Mouse (Mus musculus) stomach, postnatal 0 days (tissue): ENCODE results near the gene Kif1b. TPM values are rescaled to one million over a fixed set of nuclear protein-coding genes. Genes with fewer than 3 reads are reported as not detected.

Source experiments
- ATAC-seq: fragments of 200-750 bp; cut with Nextera tagmentation; 2 replicates; pipeline ENCODE4 v1.8.0; 2017; ENCODE audit not compliant: low FRiP score, low TSS enrichment
- DNase-seq: peaks from one replicate; pipeline ENCODE4 v3.0.0-alpha.2; 2016; ENCODE audit warnings: low spot score
- H3K27ac ChIP-seq: fragments of 300-500 bp; sonication (generic); replicated peaks from 2 replicates; pipeline ENCODE4 v1.5.1; 2014; ENCODE audit warnings: mild to moderate bottlenecking, control low read depth
- H3K27me3 ChIP-seq: fragments of 300-500 bp; sonication (generic); 2 replicates; pipeline ENCODE4 v1.6.1; 2014; ENCODE audit warnings: low read length; ENCODE audit not compliant: control insufficient read depth, insufficient read depth
- H3K36me3 ChIP-seq: fragments of 300-500 bp; sonication (generic); 2 replicates; pipeline ENCODE4 v1.6.1; 2014; ENCODE audit warnings: low read length, mixed read lengths; ENCODE audit not compliant: control insufficient read depth, insufficient read depth
- H3K4me1 ChIP-seq: fragments of 300-500 bp; sonication (generic); replicated peaks from 2 replicates; pipeline ENCODE4 v1.6.1; 2014; ENCODE audit warnings: antibody characterized with exemption; ENCODE audit not compliant: control insufficient read depth, insufficient read depth
- H3K4me2 ChIP-seq: fragments of 300-500 bp; sonication (generic); replicated peaks from 2 replicates; pipeline ENCODE4 v1.6.1; 2014; ENCODE audit warnings: low read depth, mild to moderate bottlenecking, control low read depth, moderate library complexity
- H3K4me3 ChIP-seq: fragments of 300-500 bp; sonication (generic); 2 replicates; pipeline ENCODE4 v1.5.1; 2014; ENCODE audit warnings: low read depth, low read length, control low read depth
- H3K9ac ChIP-seq: fragments of 300-500 bp; sonication (generic); 2 replicates; pipeline ENCODE4 v1.6.1; 2014; ENCODE audit warnings: mild to moderate bottlenecking, low read length, control low read depth, mixed read lengths
- H3K9me3 ChIP-seq: fragments of 300-500 bp; sonication (generic); 2 replicates; pipeline ENCODE4 v1.6.1; 2016; ENCODE audit warnings: low read length; ENCODE audit not compliant: control insufficient read depth
- CTCF ChIP-seq: IDR thresholded peaks from 2 replicates; pipeline ENCODE4 v1.5.1; 2016; ENCODE audit warnings: antibody characterized with exemption, low read depth, mild to moderate bottlenecking, moderate library complexity
- EP300 ChIP-seq: optimal IDR thresholded peaks from 2 replicates; pipeline ENCODE3; 2016; ENCODE audit warnings: antibody characterized with exemption
- WGBS: fragments of 180-500 bp; shearing (Covaris S2); extraction: QIAGEN DNeasy Blood & Tissue Kit; methylation state at CpG from one replicate; pipeline ENCODE4 v1.1.7; 2014; 5-methylcytosine and 5-hydroxymethylcytosine counted together
- polyA plus RNA-seq: library from polyadenylated mRNA; unstranded; fragments of >200 nt; fragmentation: Nextera tagmentation; extraction: Ambion mirVana; gene quantifications from 2 replicates; pipeline ENCODE4 v1.2.1, GENCODE M21; 2015

The Kif1b gene
- 18.0 and 23.9 TPM in 2 replicates for polyA plus RNA-seq

DNA sequence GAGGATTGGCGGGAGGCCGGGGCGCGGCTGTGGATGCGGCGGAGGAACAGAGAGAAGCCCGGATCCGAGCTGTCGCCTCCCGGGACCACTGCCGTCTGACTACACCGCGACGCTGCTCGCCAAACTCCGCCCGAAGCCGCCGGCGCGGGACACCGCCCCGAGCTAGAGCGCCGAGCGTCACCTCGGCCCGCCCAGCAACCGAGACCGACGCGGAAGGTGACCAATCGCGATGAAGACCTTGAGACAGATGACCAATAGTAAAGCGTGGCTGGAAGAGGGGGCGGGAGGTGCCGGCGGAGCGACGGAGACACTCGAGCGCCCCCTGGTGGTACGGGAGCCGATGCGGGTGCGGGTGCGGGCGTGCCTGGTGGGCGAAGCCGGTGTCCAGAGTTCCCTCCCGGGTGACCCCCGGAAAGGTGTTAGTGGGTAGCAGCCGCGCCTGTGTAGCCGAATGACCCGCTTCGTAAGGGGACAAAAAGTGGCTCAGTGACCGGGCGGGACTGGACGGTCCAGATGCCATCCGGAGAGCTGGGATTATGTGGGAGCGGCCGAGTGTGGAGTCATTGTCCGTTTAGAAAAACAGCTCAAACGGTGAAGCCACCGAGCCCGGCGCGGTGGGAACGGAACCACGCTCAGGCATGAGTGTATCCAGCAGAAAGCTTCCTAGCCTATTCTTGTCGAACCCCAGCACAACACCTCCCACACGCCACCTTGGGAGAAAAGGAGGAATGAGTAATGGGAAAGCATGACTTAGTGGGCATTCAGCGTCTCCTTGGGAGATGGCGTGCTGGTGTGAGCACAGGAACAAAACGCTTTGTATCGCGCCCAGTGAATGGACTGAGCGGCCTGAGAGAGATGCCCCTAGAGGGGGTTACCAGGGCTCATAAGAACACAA lies at the start of gene Kif1b:
Gene Kif1b, minus strand, starts transcription at position 98 of the 895 bp plus-strand sequence.
- peak; percentile 99 for ATAC-seq
- Histone ChIP-seq H3K4me2 (peak within 1 kb of the TSS; percentile 88), H3K4me1 (no peaks in the 10 kb centered on the region; the same call in 1 of the 2 replicates), H3K9me3 (no peaks in the 10 kb centered on the region), H3K4me3 (peak within 1 kb of the TSS; percentile 97), H3K27me3 (no peaks in the 10 kb centered on the region), H3K9ac (peak within 1 kb of the TSS; percentile 92), H3K27ac (peak within 1 kb of the TSS; percentile 95), H3K36me3 (no peaks in the 10 kb centered on the region)
- TF ChIP-seq CTCF (peak; percentile 96), EP300 (peak; percentile 95)
- WGBS = under 1% methylated on average over 78 of the region's 79 CpGs
- peak; percentile 98 for DNase-seq

DNA sequence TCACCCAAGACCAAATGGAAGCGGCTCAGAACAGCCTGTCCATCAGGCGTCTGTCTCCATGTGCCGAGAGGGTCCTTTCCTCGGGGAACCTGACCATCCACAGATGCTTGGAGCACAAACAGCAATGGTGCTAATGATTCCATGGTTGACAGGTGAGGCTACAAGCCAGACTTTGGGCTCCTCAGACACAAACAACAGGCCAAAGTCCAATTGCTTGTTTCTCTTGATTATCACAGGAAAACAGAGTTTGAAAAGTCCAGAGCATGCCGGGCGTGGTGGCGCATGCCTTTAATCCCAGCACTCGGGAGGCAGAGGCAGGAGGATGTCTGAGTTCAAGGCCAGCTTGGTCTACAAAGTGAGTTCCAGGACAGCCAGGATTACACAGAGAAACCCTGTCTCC lies 47.2 kb upstream of the Kif1b start:
- ATAC-seq (no peak), DNase-seq (no peak)
- TF ChIP-seq CTCF = no peak
- TF ChIP-seq EP300 = no peak
- H3K4me1 ChIP-seq = no peaks in the 10 kb centered on the region
- H3K4me3 ChIP-seq = no peak overlapping the region
- no peaks in the 10 kb centered on the region for H3K9me3 ChIP-seq
- peaks cover 53% of the 10 kb centered on the region for H3K36me3 ChIP-seq
- WGBS = 96% methylated on average over 8 of the region's 8 CpGs
- no peak overlapping the region for H3K27ac ChIP-seq
- no peak overlapping the region for H3K4me2 ChIP-seq
- no peaks in the 10 kb centered on the region for H3K27me3 ChIP-seq
- H3K9ac ChIP-seq = no peak overlapping the region

DNA sequence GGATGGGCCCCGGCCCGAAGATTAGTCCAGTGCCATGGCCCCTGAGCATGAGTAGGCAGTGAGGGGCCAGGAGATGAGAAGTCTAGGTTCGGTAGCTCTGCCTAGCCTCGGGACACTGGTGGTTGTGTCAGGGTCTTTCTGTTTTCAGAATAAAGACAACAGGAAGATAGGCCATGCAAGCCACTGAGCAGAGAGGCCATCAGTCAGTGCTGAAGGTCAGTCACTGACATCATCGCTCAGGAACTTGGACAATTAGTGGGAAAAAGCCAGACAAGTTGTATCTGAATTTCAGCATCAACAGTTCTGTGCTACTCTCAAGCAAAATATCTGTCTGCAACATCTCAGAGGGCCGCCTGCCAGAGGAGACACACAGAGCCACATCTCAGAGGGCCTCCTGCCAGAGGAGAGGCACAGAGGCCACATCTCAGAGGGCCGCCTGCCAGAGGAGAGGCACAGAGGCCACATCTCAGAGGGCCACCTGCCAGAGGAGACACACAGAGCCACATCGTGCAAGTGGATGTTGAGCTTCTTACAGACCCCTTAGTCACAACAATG lies 44.2 kb upstream of the Kif1b start:
- TF ChIP-seq CTCF = no peak
- TF ChIP-seq EP300 = no peak
- Histone ChIP-seq H3K4me2 (no peak overlapping the region), H3K9me3 (no peaks in the 10 kb centered on the region), H3K36me3 (peaks cover 46% of the 10 kb centered on the region), H3K4me1 (no peaks in the 10 kb centered on the region), H3K4me3 (no peak overlapping the region), H3K27me3 (no peaks in the 10 kb centered on the region), H3K9ac (no peak overlapping the region), H3K27ac (no peak overlapping the region)
- ATAC-seq (no peak), DNase-seq (no peak)
- 81% methylated on average over 8 of the region's 8 CpGs for WGBS

DNA sequence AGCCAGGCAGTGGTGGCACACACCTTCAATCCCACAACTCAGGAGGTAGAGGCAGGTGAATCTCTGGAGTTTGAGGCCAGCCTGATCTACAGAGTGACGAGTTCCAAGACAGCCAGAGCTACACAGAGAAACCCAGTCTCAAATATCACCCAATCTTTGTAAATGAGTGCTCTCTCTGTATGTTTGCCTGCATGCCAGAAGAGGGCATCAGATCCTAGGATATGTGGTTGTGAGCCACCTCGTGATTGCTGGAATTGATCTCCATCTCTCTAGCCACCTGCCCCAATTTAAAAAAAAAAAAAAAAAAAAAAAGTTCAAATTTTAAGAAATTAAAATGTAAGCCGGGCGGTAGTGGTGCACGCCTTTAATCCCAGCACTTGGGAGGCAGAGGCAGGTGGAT lies 41.5 kb upstream of the Kif1b start:
- WGBS = 76% methylated on average over 5 of the region's 5 CpGs
- peaks cover 37% of the 10 kb centered on the region for H3K36me3 ChIP-seq
- no peaks in the 10 kb centered on the region for H3K27me3 ChIP-seq
- no peaks in the 10 kb centered on the region for H3K9me3 ChIP-seq
- DNase-seq (no peak), ATAC-seq (no peak)
- no peak overlapping the region for H3K9ac ChIP-seq
- H3K4me3 ChIP-seq = no peak overlapping the region
- no peak overlapping the region for H3K4me2 ChIP-seq
- TF ChIP-seq EP300 = no peak
- peak; percentile 57 for TF ChIP-seq CTCF
- H3K4me1 ChIP-seq = no peaks in the 10 kb centered on the region
- H3K27ac ChIP-seq = no peak overlapping the region

DNA sequence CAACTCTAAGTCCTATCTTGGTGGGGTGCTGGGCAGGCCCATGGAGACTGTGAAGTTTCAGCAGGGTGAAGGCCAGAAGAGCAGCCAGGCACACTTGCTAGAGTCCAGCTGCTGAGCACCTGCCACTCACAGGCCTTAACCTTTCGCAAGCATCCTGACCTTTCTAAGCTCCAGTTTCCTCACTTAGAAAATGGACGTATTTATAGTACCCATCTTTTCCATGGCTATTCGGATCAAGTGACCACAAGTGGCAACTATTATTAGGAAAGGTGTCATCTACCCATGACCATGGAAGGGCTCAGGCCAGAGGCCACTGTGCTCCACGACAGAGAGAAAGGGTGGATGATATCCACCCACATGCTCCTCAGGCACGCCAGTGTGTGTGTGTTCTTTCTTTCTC lies 38.4 kb upstream of the Kif1b start:
- H3K9ac ChIP-seq = no peak overlapping the region
- H3K9me3 ChIP-seq = no peaks in the 10 kb centered on the region
- TF ChIP-seq EP300 (no peak), CTCF (no peak)
- 71% methylated on average over 5 of the region's 5 CpGs for WGBS
- DNase-seq (no peak), ATAC-seq (no peak)
- H3K36me3 ChIP-seq = peaks cover 24% of the 10 kb centered on the region
- no peak overlapping the region for H3K27ac ChIP-seq
- no peak overlapping the region for H3K4me3 ChIP-seq
- no peak overlapping the region for H3K4me2 ChIP-seq
- no peaks in the 10 kb centered on the region for H3K4me1 ChIP-seq
- H3K27me3 ChIP-seq = no peaks in the 10 kb centered on the region

DNA sequence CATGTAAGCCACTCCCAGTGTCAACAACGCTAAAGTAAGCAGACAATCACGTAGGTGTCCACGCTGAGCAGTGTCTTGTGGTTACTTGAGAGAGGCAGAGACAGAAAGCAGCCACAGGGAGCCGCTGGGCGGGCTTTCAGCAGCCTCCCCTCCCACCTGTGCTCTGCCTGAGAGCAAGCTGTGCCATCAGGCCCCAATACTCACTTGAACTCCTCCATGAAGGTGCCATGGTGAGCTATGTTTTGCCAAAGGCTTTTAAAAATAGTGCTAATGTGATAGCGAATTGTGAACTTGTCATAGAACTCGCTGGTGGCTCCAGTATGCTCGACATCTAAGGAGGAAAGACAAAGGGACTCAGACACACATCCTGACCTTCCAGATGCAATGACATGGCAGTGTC lies 36.8 kb upstream of the Kif1b start:
- 69% methylated on average over 8 of the region's 8 CpGs for WGBS
- ATAC-seq (no peak), DNase-seq (no peak)
- no peaks in the 10 kb centered on the region for H3K4me1 ChIP-seq
- no peaks in the 10 kb centered on the region for H3K9me3 ChIP-seq
- no peak overlapping the region for H3K4me3 ChIP-seq
- H3K9ac ChIP-seq = no peak overlapping the region
- H3K27ac ChIP-seq = no peak overlapping the region
- H3K4me2 ChIP-seq = no peak overlapping the region
- peaks cover 24% of the 10 kb centered on the region for H3K36me3 ChIP-seq
- no peaks in the 10 kb centered on the region for H3K27me3 ChIP-seq
- TF ChIP-seq CTCF (no peak), EP300 (no peak)
